Mouse (Mus musculus): ENCODE results near the gene Pkp1. TPM values are rescaled to one million over a fixed set of nuclear protein-coding genes. Genes with fewer than 3 reads are reported as not detected.

Gene Pkp1
- polyA plus RNA-seq, 1 experiment from 2014 or later, result 0.22 TPM

DNA sequence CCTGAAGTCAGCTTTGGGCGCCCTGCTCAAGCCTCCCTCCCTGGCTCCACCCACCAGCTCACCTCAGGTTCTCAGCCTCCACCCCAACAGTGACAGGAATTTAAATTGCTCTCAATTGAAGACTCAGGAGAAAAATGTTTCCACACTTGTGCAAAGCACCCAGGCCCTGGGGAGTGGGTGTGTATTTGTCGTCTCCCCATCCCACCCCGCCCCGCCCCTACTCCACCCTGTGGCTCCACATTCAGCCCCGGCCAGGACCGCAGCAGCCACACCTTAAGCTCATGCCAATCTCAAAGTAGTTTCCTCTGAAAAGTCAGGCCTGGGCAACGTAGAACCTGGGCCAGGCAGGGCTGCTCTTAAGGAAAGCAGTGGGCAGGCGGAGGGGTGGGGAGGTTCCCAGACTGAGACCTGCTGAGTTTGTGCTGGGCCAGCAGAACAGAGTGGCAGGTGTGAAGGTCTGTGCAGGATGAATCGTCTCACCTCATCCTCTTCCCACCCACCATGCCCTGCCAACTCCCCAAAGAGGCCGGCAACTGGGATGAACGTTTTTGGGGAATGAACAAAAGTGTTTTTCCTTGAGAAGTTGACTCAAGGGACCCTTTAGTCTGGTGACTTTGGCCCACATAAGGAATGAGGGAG lies 61.8 kb downstream of the Pkp1 start:
- H3K4me2 ChIP-seq (replicated peaks; ENCODE audit: low read depth, low read length), result no peak overlapping the region
- H3K4me3 ChIP-seq (ENCODE audit: low read depth, low read length), result no peak overlapping the region
- H3K9me3 ChIP-seq (ENCODE audit: control insufficient read depth, low read length), result no peaks in the 10 kb centered on the region
- WGBS, result 67% methylated on average over 11 of the region's 11 CpGs
- no peak for ATAC-seq (ENCODE audit: low FRiP score)
- no peak overlapping the region for H3K27ac ChIP-seq (ENCODE audit: low read depth, low read length)
- peaks cover 6% of the 10 kb centered on the region; the same call in 1 of the 2 replicates for H3K4me1 ChIP-seq (replicated peaks; ENCODE audit: control insufficient read depth, insufficient read depth, low read length)
- H3K9ac ChIP-seq (ENCODE audit: low read depth, low read length), result no peak overlapping the region
- H3K27me3 ChIP-seq (ENCODE audit: control insufficient read depth, insufficient read depth, low read length), result no peaks in the 10 kb centered on the region
- DNase-seq (ENCODE audit: low spot score), result no peak
- no peaks in the 10 kb centered on the region for H3K36me3 ChIP-seq (ENCODE audit: control insufficient read depth, insufficient read depth, low read length)

DNA sequence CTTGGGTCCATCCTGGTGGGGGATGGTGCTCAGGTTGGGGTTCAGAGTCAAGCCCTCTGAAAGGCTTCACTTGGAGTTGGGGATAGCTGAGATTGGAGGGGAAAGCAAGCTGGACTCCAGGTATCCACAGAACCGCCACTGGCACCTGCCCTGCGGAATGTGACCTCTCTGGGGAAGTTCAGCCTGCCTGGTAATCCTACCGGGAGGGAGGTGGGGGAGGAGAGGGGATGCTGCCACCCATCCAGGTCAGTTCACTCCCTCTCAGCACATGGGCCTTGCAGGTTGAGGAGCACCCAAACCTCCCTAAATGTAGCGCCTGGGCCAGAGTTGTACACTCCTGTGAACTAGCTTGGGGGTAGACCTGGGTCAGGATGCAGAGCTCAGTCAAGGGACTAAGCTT lies 62.9 kb downstream of the Pkp1 start:
- Histone ChIP-seq H3K9me3 (ENCODE audit: control insufficient read depth, low read length) (no peaks in the 10 kb centered on the region), H3K27me3 (ENCODE audit: control insufficient read depth, insufficient read depth, low read length) (no peaks in the 10 kb centered on the region), H3K4me3 (ENCODE audit: low read depth, low read length) (no peak overlapping the region), H3K9ac (ENCODE audit: low read depth, low read length) (no peak overlapping the region), H3K36me3 (ENCODE audit: control insufficient read depth, insufficient read depth, low read length) (no peaks in the 10 kb centered on the region), H3K27ac (ENCODE audit: low read depth, low read length) (no peak overlapping the region), H3K4me1 (replicated peaks; ENCODE audit: control insufficient read depth, insufficient read depth, low read length) (peaks cover 6% of the 10 kb centered on the region; the same call in 1 of the 2 replicates), H3K4me2 (replicated peaks; ENCODE audit: low read depth, low read length) (no peak overlapping the region)
- DNase-seq (ENCODE audit: low spot score) (no peak), ATAC-seq (ENCODE audit: low FRiP score) (no peak)
- 69% methylated on average over 3 of the region's 4 CpGs for WGBS

DNA sequence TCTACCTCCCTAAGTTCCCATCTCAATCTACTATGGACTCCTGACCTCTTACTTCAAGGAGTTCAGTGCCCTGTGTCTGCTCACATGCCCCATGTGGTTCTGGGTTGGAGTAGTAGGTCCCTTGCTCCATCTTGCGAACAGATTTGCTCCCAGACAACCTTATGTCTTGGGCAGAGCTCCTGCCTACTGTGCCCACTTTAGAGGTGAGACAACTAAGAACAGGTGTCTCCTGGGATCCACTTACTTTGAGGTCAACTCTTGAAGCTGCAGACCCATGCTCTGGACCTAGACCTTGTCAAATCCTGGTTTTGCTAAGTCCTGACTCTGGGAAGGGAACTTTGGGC lies 63.7 kb downstream of the Pkp1 start:
- ATAC-seq (ENCODE audit: low FRiP score) (no peak), DNase-seq (ENCODE audit: low spot score) (no peak)
- Histone ChIP-seq H3K9ac (ENCODE audit: low read depth, low read length) (no peak overlapping the region), H3K36me3 (ENCODE audit: control insufficient read depth, insufficient read depth, low read length) (no peaks in the 10 kb centered on the region), H3K4me1 (replicated peaks; ENCODE audit: control insufficient read depth, insufficient read depth, low read length) (peaks cover 6% of the 10 kb centered on the region; the same call in 1 of the 2 replicates), H3K4me2 (replicated peaks; ENCODE audit: low read depth, low read length) (no peak overlapping the region), H3K27ac (ENCODE audit: low read depth, low read length) (no peak overlapping the region), H3K27me3 (ENCODE audit: control insufficient read depth, insufficient read depth, low read length) (no peaks in the 10 kb centered on the region), H3K4me3 (ENCODE audit: low read depth, low read length) (no peak overlapping the region), H3K9me3 (ENCODE audit: control insufficient read depth, low read length) (no peaks in the 10 kb centered on the region)
- 95% methylated on average over 1 of the region's 1 CpGs for WGBS

DNA sequence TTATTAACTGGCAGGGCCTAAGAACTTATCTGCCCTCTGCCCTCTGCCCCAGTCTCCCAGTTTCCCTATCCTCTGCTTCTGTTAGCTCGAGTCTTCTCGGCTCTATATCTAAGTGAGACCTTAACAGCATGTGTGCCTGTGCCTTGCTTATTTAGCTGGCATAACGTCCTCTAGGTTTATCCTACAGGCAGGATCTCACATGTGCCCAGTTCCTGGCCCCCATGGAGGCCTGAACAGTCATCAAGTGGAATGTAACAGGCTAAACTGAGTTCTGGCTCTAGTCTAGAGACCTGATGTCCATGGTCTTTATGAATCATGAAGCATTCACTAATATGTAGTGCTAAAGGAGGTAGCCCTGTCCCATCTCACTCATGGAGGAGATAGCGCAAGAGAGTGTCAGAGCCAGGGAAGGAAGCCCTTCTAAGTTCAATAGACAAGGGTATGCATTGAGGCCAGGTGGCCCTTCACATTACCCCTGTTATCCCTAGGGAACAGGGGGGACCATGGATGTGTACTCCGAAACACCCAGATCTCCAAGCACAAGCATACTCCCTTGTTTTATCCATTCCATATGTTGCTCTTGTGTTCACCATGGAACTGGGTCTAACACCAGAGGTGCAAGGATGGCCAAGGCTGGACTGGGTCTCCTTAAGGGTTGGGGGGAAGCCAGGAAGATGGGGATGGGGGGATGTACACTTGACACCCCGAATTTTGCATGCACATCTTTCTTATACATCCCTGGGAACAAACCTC lies 64.2 kb downstream of the Pkp1 start:
- Histone ChIP-seq H3K4me2 (replicated peaks; ENCODE audit: low read depth, low read length) (no peak overlapping the region), H3K27me3 (ENCODE audit: control insufficient read depth, insufficient read depth, low read length) (no peaks in the 10 kb centered on the region), H3K9ac (ENCODE audit: low read depth, low read length) (no peak overlapping the region), H3K4me1 (replicated peaks; ENCODE audit: control insufficient read depth, insufficient read depth, low read length) (peaks cover 6% of the 10 kb centered on the region; the same call in 1 of the 2 replicates), H3K36me3 (ENCODE audit: control insufficient read depth, insufficient read depth, low read length) (no peaks in the 10 kb centered on the region), H3K9me3 (ENCODE audit: control insufficient read depth, low read length) (no peaks in the 10 kb centered on the region), H3K4me3 (ENCODE audit: low read depth, low read length) (no peak overlapping the region), H3K27ac (ENCODE audit: low read depth, low read length) (no peak overlapping the region)
- ATAC-seq (ENCODE audit: low FRiP score) (no peak), DNase-seq (ENCODE audit: low spot score) (no peak)
- WGBS, result 87% methylated on average over 6 of the region's 6 CpGs

DNA sequence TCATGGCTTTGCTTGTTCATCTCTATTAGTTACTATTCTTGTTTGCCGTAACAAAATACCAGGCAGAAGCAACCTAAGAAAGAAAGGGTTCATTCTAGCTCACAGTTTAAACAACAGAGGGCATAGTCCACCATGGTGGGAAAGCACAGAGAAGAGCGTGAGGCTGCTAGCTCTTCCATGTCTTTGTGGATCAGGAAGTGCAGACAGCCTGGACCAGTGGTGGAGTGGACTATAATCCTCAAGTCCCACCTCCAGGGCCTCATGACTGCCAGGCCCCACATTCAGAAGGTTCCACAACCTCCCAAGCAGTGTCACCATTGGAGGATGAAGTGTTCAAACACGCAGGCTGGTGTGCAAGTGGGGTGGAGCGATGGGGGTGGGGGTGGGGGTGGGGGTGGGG lies 65.8 kb downstream of the Pkp1 start:
- Histone ChIP-seq H3K36me3 (ENCODE audit: control insufficient read depth, insufficient read depth, low read length) (no peaks in the 10 kb centered on the region), H3K4me2 (replicated peaks; ENCODE audit: low read depth, low read length) (no peak overlapping the region), H3K9me3 (ENCODE audit: control insufficient read depth, low read length) (no peaks in the 10 kb centered on the region), H3K4me3 (ENCODE audit: low read depth, low read length) (no peak overlapping the region), H3K27me3 (ENCODE audit: control insufficient read depth, insufficient read depth, low read length) (no peaks in the 10 kb centered on the region), H3K27ac (ENCODE audit: low read depth, low read length) (no peak overlapping the region), H3K9ac (ENCODE audit: low read depth, low read length) (no peak overlapping the region), H3K4me1 (replicated peaks; ENCODE audit: control insufficient read depth, insufficient read depth, low read length) (peaks cover 6% of the 10 kb centered on the region; the same call in 1 of the 2 replicates)
- ATAC-seq (ENCODE audit: low FRiP score) (no peak), DNase-seq (ENCODE audit: low spot score) (no peak)
- 93% methylated on average over 4 of the region's 4 CpGs for WGBS

DNA sequence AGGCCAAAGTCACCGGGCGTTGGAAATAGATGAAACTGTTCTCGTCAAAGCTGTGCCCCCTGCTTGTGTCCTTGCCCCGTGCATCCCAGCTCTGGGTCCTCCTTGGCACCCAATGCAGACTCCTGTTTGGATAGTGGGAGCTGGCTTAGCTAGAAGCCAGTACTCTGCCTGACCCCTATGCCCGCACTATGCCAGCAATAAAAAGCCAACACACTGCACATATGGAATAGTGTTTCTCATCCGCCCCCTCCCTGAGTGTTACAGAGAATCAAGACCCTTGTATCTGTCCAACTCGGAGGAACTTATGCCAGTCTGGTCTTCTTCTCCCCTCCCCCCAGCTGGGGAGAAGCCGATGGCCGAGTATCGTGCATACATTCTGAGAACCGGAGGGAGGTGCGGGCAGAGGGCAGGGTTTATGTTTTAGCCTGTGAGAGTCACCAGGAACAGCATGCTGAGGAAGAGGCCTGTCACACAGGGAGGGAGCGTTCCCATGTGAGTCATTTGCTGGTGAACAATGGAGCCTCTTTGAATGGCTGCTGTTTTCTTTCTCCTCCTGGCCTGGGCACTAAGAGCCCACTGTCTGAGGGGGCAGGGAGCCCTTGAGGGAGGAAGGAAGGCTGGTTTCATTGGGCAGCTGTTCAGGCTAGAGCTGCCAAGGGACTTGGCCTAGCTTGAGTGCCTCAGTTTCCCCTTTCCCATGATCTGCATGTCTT lies 66.8 kb downstream of the Pkp1 start:
- peak overlapping the region; percentile 10; the same call in 1 of the 2 replicates for H3K27ac ChIP-seq (ENCODE audit: low read depth, low read length)
- peak; percentile 51 for ATAC-seq (ENCODE audit: low FRiP score)
- H3K9me3 ChIP-seq (ENCODE audit: control insufficient read depth, low read length), result no peaks in the 10 kb centered on the region
- H3K4me3 ChIP-seq (ENCODE audit: low read depth, low read length), result no peak overlapping the region
- no peaks in the 10 kb centered on the region for H3K27me3 ChIP-seq (ENCODE audit: control insufficient read depth, insufficient read depth, low read length)
- no peak overlapping the region for H3K4me2 ChIP-seq (replicated peaks; ENCODE audit: low read depth, low read length)
- DNase-seq (ENCODE audit: low spot score), result peak; percentile 53
- H3K36me3 ChIP-seq (ENCODE audit: control insufficient read depth, insufficient read depth, low read length), result no peaks in the 10 kb centered on the region
- no peak overlapping the region for H3K9ac ChIP-seq (ENCODE audit: low read depth, low read length)
- WGBS, result 46% methylated on average over 13 of the region's 13 CpGs
- peaks cover 6% of the 10 kb centered on the region; the same call in 1 of the 2 replicates for H3K4me1 ChIP-seq (replicated peaks; ENCODE audit: control insufficient read depth, insufficient read depth, low read length)

DNA sequence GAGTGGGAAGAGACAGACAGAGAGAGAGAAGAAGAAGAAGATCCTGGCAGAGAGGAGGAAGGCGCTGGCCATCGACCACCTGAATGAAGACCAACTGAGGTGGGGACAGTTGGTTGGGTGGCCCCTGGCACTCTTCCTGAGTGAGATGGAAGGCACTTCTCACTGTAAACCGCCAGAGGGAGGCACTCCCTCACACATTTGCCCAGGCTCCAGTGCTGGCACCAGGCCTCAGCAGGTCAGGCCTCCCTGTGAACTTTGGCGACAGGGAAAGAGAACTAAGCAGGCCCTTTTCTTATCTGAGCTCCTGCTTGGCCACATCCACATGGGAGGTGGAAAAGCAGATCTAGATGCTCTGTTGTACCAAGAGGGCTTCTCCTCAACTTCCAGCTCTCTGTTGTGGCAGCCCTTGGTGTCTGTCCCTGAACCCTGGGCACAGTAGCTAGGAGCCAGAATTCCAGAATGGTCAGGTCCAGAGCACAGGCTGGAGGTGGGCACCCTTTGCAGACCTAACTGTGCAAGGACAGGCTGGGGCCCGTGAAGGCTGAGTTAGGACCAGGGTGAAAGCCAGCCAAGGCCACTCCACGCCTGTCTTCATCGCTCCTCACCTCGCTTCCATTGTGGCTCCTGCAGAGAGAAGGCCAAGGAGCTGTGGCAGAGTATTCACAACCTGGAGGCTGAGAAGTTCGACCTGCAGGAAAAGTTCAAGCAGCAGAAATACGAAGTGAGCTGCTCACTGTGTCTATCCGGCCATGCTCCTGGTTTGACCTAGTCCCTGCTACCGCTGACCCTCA lies 68.1 kb downstream of the Pkp1 start:
- Histone ChIP-seq H3K4me1 (replicated peaks; ENCODE audit: control insufficient read depth, insufficient read depth, low read length) (peaks cover 6% of the 10 kb centered on the region; the same call in 1 of the 2 replicates), H3K4me2 (replicated peaks; ENCODE audit: low read depth, low read length) (no peak overlapping the region), H3K36me3 (ENCODE audit: control insufficient read depth, insufficient read depth, low read length) (no peaks in the 10 kb centered on the region), H3K9ac (ENCODE audit: low read depth, low read length) (no peak overlapping the region), H3K9me3 (ENCODE audit: control insufficient read depth, low read length) (no peaks in the 10 kb centered on the region), H3K27ac (ENCODE audit: low read depth, low read length) (no peak overlapping the region), H3K27me3 (ENCODE audit: control insufficient read depth, insufficient read depth, low read length) (no peaks in the 10 kb centered on the region), H3K4me3 (ENCODE audit: low read depth, low read length) (no peak overlapping the region)
- ATAC-seq (ENCODE audit: low FRiP score) (no peak), DNase-seq (ENCODE audit: low spot score) (peak; percentile 35)
- WGBS, result 64% methylated on average over 12 of the region's 12 CpGs

DNA sequence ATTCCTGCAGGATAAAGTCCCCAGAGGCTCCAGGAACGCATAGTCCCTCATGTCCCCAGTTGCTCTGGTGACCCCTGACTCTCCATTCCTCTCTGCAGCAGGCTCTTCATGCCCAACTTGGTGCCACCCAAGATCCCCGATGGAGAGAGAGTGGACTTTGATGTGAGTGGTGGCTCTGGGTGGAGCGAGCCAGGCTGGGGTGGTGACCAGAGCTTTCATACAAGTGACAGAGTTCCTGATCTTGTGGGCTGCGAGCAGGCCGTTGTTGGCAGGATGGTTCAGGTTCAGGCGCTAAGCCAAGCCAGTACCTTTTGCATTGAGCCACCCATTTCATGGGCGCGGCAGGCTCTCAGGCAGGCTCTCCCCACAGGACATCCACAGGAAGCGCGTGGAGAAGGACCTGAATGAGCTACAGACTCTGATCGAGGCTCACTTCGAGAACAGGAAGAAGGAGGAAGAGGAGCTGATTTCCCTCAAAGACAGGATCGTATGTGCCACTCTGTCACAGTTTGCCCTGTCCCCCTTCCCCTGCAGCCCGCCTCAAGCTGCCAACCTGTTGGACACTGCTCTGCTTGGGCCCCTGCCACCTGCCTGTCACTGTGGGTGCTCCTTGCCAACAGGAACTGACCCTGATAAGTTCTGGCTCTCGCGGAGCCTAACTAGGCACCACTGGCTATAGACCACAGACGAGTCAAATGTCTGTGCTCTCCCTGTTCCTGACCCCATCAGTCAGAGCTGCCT lies 71.2 kb downstream of the Pkp1 start:
- ATAC-seq (ENCODE audit: low FRiP score) (no peak), DNase-seq (ENCODE audit: low spot score) (no peak)
- Histone ChIP-seq H3K27ac (ENCODE audit: low read depth, low read length) (no peak overlapping the region), H3K4me1 (replicated peaks; ENCODE audit: control insufficient read depth, insufficient read depth, low read length) (peaks cover 4% of the 10 kb centered on the region; the same call in 1 of the 2 replicates), H3K36me3 (ENCODE audit: control insufficient read depth, insufficient read depth, low read length) (no peaks in the 10 kb centered on the region), H3K9me3 (ENCODE audit: control insufficient read depth, low read length) (no peaks in the 10 kb centered on the region), H3K27me3 (ENCODE audit: control insufficient read depth, insufficient read depth, low read length) (no peaks in the 10 kb centered on the region), H3K9ac (ENCODE audit: low read depth, low read length) (no peak overlapping the region), H3K4me3 (ENCODE audit: low read depth, low read length) (no peak overlapping the region), H3K4me2 (replicated peaks; ENCODE audit: low read depth, low read length) (no peak overlapping the region)
- 88% methylated on average over 17 of the region's 17 CpGs for WGBS
